Mouse (Mus musculus) G1E (cell line): ENCODE measurements around the gene Rasa3. TPM values are rescaled to one million over a fixed set of nuclear protein-coding genes. Genes with fewer than 3 reads are reported as not detected.

Experiments used
- ATAC-seq: 2 replicates; pipeline ENCODE4 v1.8.0; 2016; ENCODE audit warnings: mild to moderate bottlenecking; ENCODE audit not compliant: insufficient number of reproducible peaks, poor library complexity, low FRiP score, severe bottlenecking; ENCODE audit errors: extremely low read depth
- DNase-seq: peaks from one replicate; pipeline ENCODE4 v3.0.0; 2012; ENCODE audit warnings: low spot score
- H3K27me3 ChIP-seq: 2 replicates; pipeline ENCODE4 v1.6.1; 2012; ENCODE audit warnings: mild to moderate bottlenecking, low read length, inconsistent platforms; ENCODE audit not compliant: insufficient read depth
- H3K36me3 ChIP-seq: replicated peaks from 2 replicates; pipeline ENCODE3; 2012; ENCODE audit warnings: mild to moderate bottlenecking, inconsistent platforms
- H3K4me1 ChIP-seq: 2 replicates; pipeline ENCODE4 v1.6.1; 2012; ENCODE audit warnings: low read depth, low read length, inconsistent platforms, mixed read lengths; ENCODE audit not compliant: insufficient read depth
- H3K4me3 ChIP-seq: 2 replicates; pipeline ENCODE4 v1.5.1; 2012; ENCODE audit warnings: low read depth, mild to moderate bottlenecking, inconsistent platforms, low read length, moderate library complexity, mixed read lengths
- H3K9me3 ChIP-seq: replicated peaks from 2 replicates; pipeline ENCODE4 v1.6.1; 2012; ENCODE audit warnings: inconsistent platforms
- CTCF ChIP-seq: IDR thresholded peaks from 2 replicates; pipeline ENCODE4 v1.5.1; 2012; ENCODE audit warnings: low read depth, low read length, inconsistent platforms, mixed read lengths
- GATA1 ChIP-seq: IDR thresholded peaks from 2 replicates; pipeline ENCODE4 v1.6.1; 2012; ENCODE audit warnings: borderline replicate concordance, low read length, inconsistent platforms, mixed read lengths
- GATA2 ChIP-seq: IDR thresholded peaks from 2 replicates; pipeline ENCODE4 v1.6.1; 2012; ENCODE audit warnings: low read depth, low read length, inconsistent platforms, borderline replicate concordance
- POLR2AphosphoS5 ChIP-seq: IDR thresholded peaks from 2 replicates; pipeline ENCODE4 v1.6.1; 2012; ENCODE audit warnings: low read depth, low read length, inconsistent platforms; ENCODE audit not compliant: insufficient replicate concordance
- TAL1 ChIP-seq: conservative IDR thresholded peaks from 2 replicates; pipeline ENCODE4 v1.6.1; 2012; ENCODE audit warnings: low read depth, low read length, inconsistent platforms, mixed read lengths
- polyA plus RNA-seq: library from polyadenylated mRNA; stranded (reverse); fragments of >175 nt; gene quantifications from 2 replicates; pipeline ENCODE4 v1.2.3, GENCODE M21; 2012
- total RNA-seq, 2 experiments: library from RNA; stranded (forward) in 1 of 2; stranded (reverse) in 1 of 2; fragments of 200-1000 nt in 1 of 2; fragments of >200 nt in 1 of 2; fragmentation: Nextera tagmentation in 1 of 2; gene quantifications; 2 replicates each; pipeline ENCODE4 v1.2.3; 2014 to 2017

Rasa3 gene
- total and polyA plus RNA-seq, 3 experiments, result 0.02 to 0.11 TPM; not detected in 1

GRCm38 (mm10) chr8:13696157-13696556, 18.8 kb upstream of the Rasa3 start:
- Histone ChIP-seq H3K9me3 (no peaks in the 10 kb centered on the region), H3K4me3 (no peak overlapping the region), H3K27me3 (0 out of 2 replicates have a peak, but pooled peaks cover 7% of the 10 kb centered on the region), H3K4me1 (no peaks in the 10 kb centered on the region), H3K36me3 (no peaks in the 10 kb centered on the region)
- ATAC-seq (no peak), DNase-seq (no peak)
- TF ChIP-seq TAL1 (no peak), POLR2AphosphoS5 (no peak), CTCF (no peak), GATA1 (no peak), GATA2 (no peak)

DNA sequence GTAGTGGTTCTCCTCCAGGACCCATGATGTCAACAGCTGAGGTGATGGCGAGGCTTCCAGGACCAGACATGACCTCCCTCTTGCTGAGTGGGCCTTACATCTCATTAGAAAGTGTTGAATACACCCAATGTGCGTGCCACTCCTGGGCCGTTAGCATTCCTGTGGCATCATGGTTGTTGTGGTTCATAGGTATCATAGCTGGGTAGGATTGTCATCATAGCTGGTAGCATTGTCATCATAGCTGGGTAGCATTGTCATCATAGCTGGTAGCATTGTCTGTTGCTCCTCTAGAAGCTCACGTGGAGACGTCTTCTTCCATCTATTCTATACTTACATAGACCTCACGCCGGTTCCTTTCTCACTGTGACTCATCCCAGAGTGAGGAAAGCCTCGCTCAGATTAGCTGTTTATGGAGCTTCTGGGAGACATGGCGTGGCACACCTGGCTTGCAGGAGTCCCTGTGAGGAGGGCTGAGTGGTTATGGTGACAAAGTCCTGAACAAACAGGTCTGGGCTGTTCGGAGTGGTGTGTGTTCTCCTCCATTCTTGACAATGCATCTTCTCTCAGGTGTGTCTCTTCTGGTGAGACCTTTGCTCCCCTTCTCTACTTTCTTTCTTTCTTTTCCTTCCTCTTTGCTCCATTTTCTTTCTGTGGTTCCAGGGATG, 17.9 kb upstream of the Rasa3 start:
- H3K4me1 ChIP-seq, result no peaks in the 10 kb centered on the region
- TF ChIP-seq CTCF, result no peak
- TF ChIP-seq POLR2AphosphoS5, result no peak
- no peak for TF ChIP-seq TAL1
- no peak for TF ChIP-seq GATA2
- TF ChIP-seq GATA1, result no peak
- no peak for DNase-seq
- no peak for ATAC-seq
- H3K9me3 ChIP-seq, result no peaks in the 10 kb centered on the region
- H3K4me3 ChIP-seq, result no peak overlapping the region
- H3K27me3 ChIP-seq, result 0 out of 2 replicates have a peak, but pooled peaks cover 7% of the 10 kb centered on the region
- H3K36me3 ChIP-seq, result no peaks in the 10 kb centered on the region

GRCm38 (mm10) chr8:13694735-13695134, 17.3 kb upstream of the Rasa3 start:
- no peaks in the 10 kb centered on the region for H3K9me3 ChIP-seq
- H3K36me3 ChIP-seq, result no peaks in the 10 kb centered on the region
- TF ChIP-seq TAL1 (no peak), POLR2AphosphoS5 (no peak), CTCF (no peak), GATA2 (no peak), GATA1 (no peak)
- 0 out of 2 replicates have a peak, but pooled peaks cover 7% of the 10 kb centered on the region for H3K27me3 ChIP-seq
- ATAC-seq (no peak), DNase-seq (no peak)
- no peaks in the 10 kb centered on the region for H3K4me1 ChIP-seq
- no peak overlapping the region for H3K4me3 ChIP-seq

- Histone ChIP-seq H3K27me3 (0 out of 2 replicates have a peak, but pooled peaks cover 4% of the 10 kb centered on the region), H3K36me3 (no peaks in the 10 kb centered on the region), H3K4me3 (no peak overlapping the region), H3K9me3 (no peaks in the 10 kb centered on the region), H3K4me1 (no peaks in the 10 kb centered on the region)
- ATAC-seq (no peak), DNase-seq (no peak)
- TF ChIP-seq GATA2, result no peak
- no peak for TF ChIP-seq TAL1
- TF ChIP-seq POLR2AphosphoS5, result no peak
- no peak for TF ChIP-seq CTCF
- no peak for TF ChIP-seq GATA1
Measured at GRCm38 (mm10) chr8:13692302-13693066, 15.1 kb upstream of the Rasa3 start.

GRCm38 (mm10) chr8:13689331-13689730, 11.9 kb upstream of the Rasa3 start:
- H3K4me1 ChIP-seq, result no peaks in the 10 kb centered on the region
- H3K4me3 ChIP-seq, result no peak overlapping the region
- TF ChIP-seq TAL1 (no peak), GATA2 (no peak), CTCF (no peak), GATA1 (no peak), POLR2AphosphoS5 (no peak)
- ATAC-seq (no peak), DNase-seq (no peak)
- H3K27me3 ChIP-seq, result no peaks in the 10 kb centered on the region
- H3K36me3 ChIP-seq, result no peaks in the 10 kb centered on the region
- no peaks in the 10 kb centered on the region for H3K9me3 ChIP-seq

DNA sequence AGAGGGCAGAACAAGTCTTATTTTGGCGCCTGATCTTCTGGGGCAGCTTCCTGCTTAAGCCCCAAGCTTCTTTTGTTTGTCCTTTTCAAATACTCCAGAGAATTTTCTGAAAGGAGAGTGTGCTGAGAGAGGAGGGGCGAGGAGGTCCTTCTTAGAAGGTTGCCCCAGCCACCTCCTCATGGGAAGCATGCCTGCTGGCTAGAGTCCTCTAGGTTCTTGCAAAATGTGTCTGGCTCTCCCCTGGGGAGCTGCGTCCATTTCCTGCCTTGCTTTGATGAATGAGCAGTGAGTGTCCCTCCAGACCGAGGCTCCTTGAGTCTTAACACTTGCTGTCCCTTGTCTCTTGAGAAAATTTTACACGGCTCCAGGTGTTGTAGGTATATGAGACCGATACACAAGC, 11.1 kb upstream of the Rasa3 start:
- no peaks in the 10 kb centered on the region for H3K9me3 ChIP-seq
- no peak overlapping the region for H3K4me3 ChIP-seq
- no peaks in the 10 kb centered on the region for H3K27me3 ChIP-seq
- TF ChIP-seq GATA1, result no peak
- TF ChIP-seq CTCF, result no peak
- TF ChIP-seq POLR2AphosphoS5, result no peak
- no peak for TF ChIP-seq TAL1
- TF ChIP-seq GATA2, result no peak
- H3K4me1 ChIP-seq, result no peaks in the 10 kb centered on the region
- H3K36me3 ChIP-seq, result no peaks in the 10 kb centered on the region
- no peak for DNase-seq
- ATAC-seq, result no peak
